Mouse (Mus musculus): ENCODE results near the gene Rundc3b.
A peak's percentile ranks its signal among the peaks of the same experiment; 100 is the strongest.

Rundc3b gene

GRCm38 (mm10) chr5:8622596-8623231 lies at the start of gene Rundc3b:
TSS of gene Rundc3b (minus strand) at chr5:8622952.
- peak; percentile 96 for DNase-seq (ENCODE audit: low read depth, low spot score)

DNA sequence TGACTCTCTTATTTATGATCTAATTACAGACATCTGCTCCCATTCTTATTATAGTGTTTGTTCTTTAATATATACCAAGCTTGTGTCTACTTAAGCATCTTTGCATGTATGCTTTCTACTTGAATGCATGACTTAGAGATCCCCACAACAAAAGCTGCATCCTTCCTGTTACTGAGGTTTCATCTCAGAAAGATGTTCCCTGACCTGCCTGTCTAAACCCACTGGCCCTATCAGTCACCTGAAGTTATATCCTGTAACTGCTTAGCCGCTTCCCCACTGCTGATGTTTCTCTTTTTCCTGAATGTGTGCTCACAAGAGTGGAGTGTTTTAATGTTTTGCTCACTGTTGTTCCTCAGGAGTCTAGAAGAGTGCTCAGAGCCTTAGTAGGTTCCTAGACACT lies 46.9 kb upstream of the Rundc3b start:
- no peak for DNase-seq (ENCODE audit: low read depth, low spot score)

DNA sequence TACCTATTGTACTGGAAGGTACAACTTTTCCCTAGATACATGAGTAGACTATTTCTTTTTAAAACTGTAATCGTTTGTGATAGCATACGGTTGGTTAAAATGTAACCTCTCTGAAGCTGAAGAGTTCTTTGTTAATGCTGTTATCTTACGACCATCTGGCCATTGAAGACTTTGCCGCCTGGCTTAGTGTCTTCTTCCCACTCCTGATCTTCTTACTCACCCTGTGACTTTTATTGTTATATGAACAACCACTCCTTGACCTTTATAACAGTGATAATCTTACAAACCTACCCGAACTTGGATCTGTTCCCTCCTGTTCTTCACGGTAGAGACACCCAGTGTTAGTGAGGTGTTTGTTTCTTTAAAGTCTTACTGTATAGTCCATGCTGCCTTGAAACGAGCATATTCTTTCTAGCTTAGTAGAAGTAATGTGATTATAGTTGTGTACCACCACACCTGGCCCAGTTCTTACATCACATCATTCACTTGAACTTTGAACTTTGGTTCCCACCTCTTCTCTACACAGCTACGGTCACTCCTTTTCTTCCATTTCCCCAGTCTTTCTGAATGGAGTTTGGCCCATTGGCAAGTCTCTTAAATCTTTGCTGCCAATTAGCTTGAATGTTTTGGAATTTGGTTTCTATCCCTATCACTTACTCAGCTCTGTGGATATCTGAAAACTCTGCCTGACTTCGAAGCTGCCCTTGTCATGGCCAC lies 45.2 kb upstream of the Rundc3b start:
- DNase-seq (ENCODE audit: low read depth, low spot score) = no peak

GRCm38 (mm10) chr5:8664678-8665077 lies 41.9 kb upstream of the Rundc3b start:
- DNase-seq (ENCODE audit: low read depth, low spot score) = no peak

- no peak for DNase-seq (ENCODE audit: low read depth, low spot score)
These were observed 38.0 kb upstream of the Rundc3b start for GRCm38 (mm10) chr5:8660738-8661151.

DNA sequence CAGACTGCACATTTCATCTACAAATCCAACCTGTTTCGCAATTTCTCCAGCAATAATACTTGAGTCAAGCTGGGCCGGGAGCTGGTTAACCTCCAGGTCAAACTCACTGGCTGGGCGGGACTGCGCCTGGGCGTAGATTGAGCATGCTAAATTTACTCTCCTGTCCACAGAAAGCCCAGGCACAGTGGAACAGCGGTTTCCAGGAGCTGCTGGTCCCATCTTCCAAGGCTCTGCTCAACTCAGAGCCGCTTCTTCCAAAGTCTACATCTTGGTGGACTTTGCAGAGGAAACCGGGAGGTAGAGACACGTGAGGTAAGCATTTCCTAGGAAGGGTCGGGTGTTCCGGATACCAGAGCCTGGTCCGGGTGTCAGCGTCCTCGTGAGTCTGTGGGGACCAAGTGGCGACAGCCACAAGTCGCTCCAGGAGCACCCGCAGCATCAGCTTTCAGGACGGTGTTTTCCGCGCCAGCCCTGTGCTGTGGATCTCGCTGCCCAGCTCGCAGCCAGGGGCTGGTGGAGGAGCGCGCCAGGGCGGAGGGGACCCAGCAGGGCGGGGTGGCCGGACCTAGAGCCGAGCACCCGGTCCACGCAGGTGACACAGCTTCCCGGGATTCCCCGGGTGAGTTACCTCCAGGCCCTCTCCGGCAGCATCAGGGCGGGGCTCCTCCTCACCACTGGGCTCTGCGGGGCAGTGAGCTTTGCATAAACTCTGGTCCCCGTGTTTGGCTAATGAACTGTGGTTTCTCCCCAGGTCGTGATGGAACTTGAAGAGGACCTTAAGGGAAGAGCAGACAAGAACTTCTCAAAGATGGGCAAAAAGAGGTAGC lies 37.4 kb upstream of the Rundc3b start, which contains the start of gene Abcb1a:
Abcb1a (plus strand) TSS at position 167 of the 827 bp plus-strand sequence.
- DNase-seq (ENCODE audit: low read depth, low spot score) = no peak

- no peak for DNase-seq (ENCODE audit: low read depth, low spot score)
These were observed 29.3 kb upstream of the Rundc3b start for GRCm38 (mm10) chr5:8652085-8652484.

DNA sequence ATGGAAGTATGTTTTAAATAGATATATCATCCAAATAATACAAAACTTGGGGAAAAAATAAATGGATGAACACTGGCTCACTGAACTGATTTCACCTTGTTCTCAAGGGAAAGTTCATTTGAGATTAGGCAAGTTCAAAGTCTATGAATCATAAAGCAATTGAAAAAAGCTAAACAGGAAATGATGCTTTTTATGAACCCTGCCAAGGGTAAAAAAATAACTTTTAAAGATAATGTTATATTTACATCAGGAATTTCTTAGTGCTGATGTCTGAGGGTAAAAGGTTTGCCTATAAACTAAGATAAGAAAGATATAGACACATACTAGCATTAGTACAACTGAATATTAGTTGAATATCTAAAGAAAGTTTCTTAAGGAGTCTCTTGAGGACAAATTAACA lies 26.0 kb upstream of the Rundc3b start:
- no peak for DNase-seq (ENCODE audit: low read depth, low spot score)

GRCm38 (mm10) chr5:8648300-8648699 lies 25.5 kb upstream of the Rundc3b start:
- DNase-seq (ENCODE audit: low read depth, low spot score) = no peak

DNA sequence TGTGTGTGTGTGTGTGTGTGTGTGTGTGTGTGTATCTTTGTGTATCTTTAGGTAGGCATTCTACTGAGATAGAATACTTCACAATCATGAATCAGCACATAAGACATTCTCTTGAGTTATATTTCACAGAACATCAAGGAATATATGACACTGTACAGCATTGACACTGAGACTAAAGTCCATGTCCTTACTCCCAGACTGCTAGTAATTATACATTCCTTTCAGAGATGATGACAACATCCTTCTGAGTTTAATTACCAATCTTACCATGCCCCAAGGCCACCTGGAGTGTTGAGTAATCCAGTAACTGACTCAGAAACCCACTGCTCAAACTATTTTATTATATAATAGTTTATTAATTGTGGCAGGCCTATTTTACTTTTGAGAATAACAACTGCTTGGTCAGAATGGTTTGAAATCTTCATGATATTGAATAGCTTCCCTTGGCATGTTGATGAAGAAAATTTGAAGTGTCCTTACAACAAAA lies 11.8 kb upstream of the Rundc3b start:
- no peak for DNase-seq (ENCODE audit: low read depth, low spot score)

- no peak for DNase-seq (ENCODE audit: low read depth, low spot score)
These were observed 10.1 kb upstream of the Rundc3b start for GRCm38 (mm10) chr5:8632901-8633300.

GRCm38 (mm10) chr5:8622071-8622595 lies 619 bp downstream of the Rundc3b start:
- peak; percentile 28 for DNase-seq (ENCODE audit: low read depth, low spot score)

GRCm38 (mm10) chr5:8571118-8571517 lies 51.6 kb downstream of the Rundc3b start:
- DNase-seq (ENCODE audit: low read depth, low spot score) = no peak

GRCm38 (mm10) chr5:8566867-8567266 lies 55.9 kb downstream of the Rundc3b start:
- DNase-seq (ENCODE audit: low read depth, low spot score) = no peak

GRCm38 (mm10) chr5:8544512-8544911 lies 78.2 kb downstream of the Rundc3b start:
- DNase-seq (ENCODE audit: low read depth, low spot score) = no peak

DNA sequence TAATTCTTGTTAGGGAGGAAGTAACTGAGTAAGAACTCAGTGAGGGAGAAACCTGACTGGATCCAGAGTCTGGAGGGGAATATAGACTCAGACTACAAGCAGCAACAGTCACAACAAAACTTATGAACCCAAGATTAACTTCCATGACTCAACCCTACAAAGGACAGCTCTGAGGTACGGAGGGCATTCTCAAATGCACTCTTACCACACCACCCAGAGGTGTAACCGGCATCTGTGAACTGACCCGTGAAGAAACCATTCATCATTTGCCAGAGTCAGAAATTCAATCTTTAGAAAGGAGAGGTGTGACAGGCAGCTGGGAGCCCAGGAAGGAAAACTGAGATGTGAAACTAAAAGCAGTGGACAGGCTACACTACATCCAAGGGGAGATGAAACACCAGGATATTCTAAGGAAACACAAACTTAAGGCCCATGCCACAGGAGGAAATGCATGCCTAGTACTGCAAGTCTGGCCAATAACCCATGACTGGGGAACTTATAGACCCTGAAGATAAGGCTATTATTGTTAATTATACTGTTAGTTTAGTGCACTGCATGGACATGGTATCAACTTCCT lies 80.0 kb downstream of the Rundc3b start:
- no peak for DNase-seq (ENCODE audit: low read depth, low spot score)

GRCm38 (mm10) chr5:8541120-8542117 lies 81.3 kb downstream of the Rundc3b start:
- DNase-seq (ENCODE audit: low read depth, low spot score) = no peak

DNA sequence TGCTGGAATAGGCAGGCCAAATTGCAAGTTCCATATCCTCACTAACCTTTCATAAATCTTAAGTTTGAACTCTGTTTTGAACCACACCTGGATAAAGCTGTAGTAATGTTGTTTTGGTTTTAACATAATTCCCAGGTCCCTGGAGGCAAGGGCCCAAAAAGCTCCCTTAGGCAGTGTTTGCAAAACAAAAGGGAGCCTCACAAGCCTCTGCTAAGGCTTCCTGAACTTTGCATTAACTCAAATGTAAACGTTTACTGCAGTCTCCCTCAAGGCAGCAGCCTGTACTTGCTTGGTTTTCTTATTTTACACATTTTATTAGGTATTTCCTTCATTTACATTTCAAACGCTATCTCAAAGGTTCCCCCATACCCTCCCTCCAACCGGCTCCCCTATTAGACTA lies 103.7 kb downstream of the Rundc3b start:
- no peak for DNase-seq (ENCODE audit: low read depth, low spot score)

DNA sequence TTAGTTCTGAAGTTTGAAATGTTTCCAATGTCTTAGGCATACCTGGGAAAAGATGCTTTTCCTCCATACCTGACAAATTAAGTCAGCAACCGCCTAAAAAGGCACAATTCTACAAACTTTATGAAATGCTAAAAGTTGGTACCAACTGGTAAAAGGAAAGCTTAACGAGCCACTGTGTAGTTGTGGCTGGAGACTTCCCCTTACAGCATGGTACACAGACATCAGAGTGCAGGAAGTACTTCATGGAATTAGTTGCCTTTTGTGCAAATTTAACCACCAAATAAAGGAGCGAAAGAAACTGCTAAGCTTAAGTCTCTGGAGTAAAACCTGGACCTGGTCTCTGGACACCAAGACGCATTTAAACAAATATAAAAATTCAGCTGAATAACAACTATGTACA lies 131.0 kb downstream of the Rundc3b start:
- DNase-seq (ENCODE audit: low read depth, low spot score) = no peak

DNA sequence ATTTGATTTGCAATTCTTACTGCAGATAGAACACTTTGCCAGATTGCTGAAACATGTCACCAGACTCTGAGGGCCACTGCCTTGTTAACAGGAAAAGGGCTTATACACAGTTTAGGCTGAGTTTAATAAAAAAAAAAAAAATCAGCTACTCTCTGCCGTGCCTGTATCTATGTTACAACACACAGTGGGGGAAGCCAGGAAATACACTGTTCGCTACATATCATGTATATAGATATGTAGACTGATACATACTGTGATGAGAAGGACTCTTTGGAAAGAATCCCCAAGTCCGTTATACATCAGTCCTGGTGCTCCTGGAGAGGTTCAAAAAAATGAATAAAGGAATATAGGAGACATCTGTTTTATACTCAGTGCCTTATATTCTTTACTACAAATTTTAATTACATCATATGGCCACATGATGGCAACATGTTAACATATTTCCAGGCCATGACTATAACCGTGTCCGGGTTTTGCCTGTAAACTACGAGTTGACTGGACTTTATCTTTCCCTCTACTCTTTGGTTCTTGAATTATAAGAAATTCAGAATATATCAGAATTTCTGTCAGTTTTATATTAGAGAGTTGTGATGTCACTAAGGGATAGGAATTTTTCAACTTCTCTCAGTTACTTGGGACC lies 133.2 kb downstream of the Rundc3b start:
- no peak for DNase-seq (ENCODE audit: low read depth, low spot score)

All from brain, embryonic 18.5 days (tissue).